Mouse (Mus musculus): ENCODE results near the gene Cmtm3. TPM values are rescaled to one million over a fixed set of nuclear protein-coding genes. Genes with fewer than 3 reads are reported as not detected.
"Not testable (repeated sequence)": the region's sequence is repeated elsewhere in the genome, so short reads cannot be mapped to it uniquely, and the experiment has no call there.

The Cmtm3 gene
- total and polyA plus RNA-seq, 3 experiments = 0.36 to 1.3 TPM; not detected in 1

- DNase-seq (ENCODE audit: low spot score) (no peak), ATAC-seq (ENCODE audit: extremely low read depth, insufficient number of reproducible peaks, low FRiP score, poor library complexity, severe bottlenecking) (no peak)
- no peak overlapping the region for H3K4me3 ChIP-seq (ENCODE audit: low read depth, low read length)
- H3K27me3 ChIP-seq (ENCODE audit: insufficient read depth, low read length) = no peaks in the 10 kb centered on the region
- H3K4me1 ChIP-seq (ENCODE audit: insufficient read depth, low read depth, low read length) = no peaks in the 10 kb centered on the region
- TF ChIP-seq TAL1 (conservative IDR thresholded peaks at IDR 0.05; ENCODE audit: low read depth, low read length) (no peak), POLR2AphosphoS5 (IDR thresholded peaks at IDR 0.05; ENCODE audit: insufficient replicate concordance, low read depth, low read length) (no peak), CTCF (IDR thresholded peaks at IDR 0.05; ENCODE audit: low read depth, low read length) (no peak), GATA1 (IDR thresholded peaks at IDR 0.05; ENCODE audit: borderline replicate concordance, low read length) (no peak), GATA2 (IDR thresholded peaks at IDR 0.05; ENCODE audit: borderline replicate concordance, low read depth, low read length) (no peak)
- H3K9me3 ChIP-seq (replicated peaks) = peaks cover 5% of the 10 kb centered on the region
- H3K36me3 ChIP-seq (replicated peaks) = no peaks in the 10 kb centered on the region
Measured at GRCm38 (mm10) chr8:104313311-104313710, 25.9 kb upstream of the Cmtm3 start.

DNA sequence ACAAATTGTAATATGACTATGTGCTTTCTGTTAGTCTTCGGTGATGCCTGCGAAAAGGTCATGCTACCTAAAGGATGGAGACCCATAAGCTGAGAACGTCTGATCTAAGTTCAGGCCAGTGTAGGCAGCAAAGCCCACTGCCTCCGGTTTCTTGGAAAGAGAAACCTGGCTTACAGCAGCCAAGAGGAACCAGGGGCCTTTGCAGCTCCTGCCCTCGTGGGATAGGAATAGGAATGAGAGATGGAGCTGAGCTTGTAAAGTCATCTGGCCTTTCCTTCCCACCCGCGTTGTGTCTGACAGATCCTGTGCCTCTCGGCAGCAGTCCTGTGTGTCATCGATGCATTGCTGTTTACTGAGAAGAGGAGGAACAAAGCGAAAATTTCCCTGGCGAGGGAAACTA is 17.9 kb upstream of the Cmtm3 start, which contains the start of gene Gm11020:
Gene Gm11020, plus strand, starts transcription at position 301 of the 400 bp plus-strand sequence.
- not testable (repeated sequence) for H3K36me3 ChIP-seq (replicated peaks); H3K4me1 ChIP-seq (ENCODE audit: insufficient read depth, low read depth, low read length); ATAC-seq (ENCODE audit: extremely low read depth, insufficient number of reproducible peaks, low FRiP score, poor library complexity, severe bottlenecking); DNase-seq (ENCODE audit: low spot score); H3K27me3 ChIP-seq (ENCODE audit: insufficient read depth, low read length); H3K4me3 ChIP-seq (ENCODE audit: low read depth, low read length); H3K9me3 ChIP-seq (replicated peaks)

- H3K9me3 ChIP-seq (replicated peaks); H3K27me3 ChIP-seq (ENCODE audit: insufficient read depth, low read length); H3K36me3 ChIP-seq (replicated peaks); H3K4me1 ChIP-seq (ENCODE audit: insufficient read depth, low read depth, low read length); H3K4me3 ChIP-seq (ENCODE audit: low read depth, low read length); ATAC-seq (ENCODE audit: extremely low read depth, insufficient number of reproducible peaks, low FRiP score, poor library complexity, severe bottlenecking); DNase-seq (ENCODE audit: low spot score): not testable (repeated sequence)
Measured at GRCm38 (mm10) chr8:104321930-104322329, 17.3 kb upstream of the Cmtm3 start, which contains the start of gene Cmtm2b. TSS of gene Cmtm2b (plus strand) at chr8:104322230.

DNA sequence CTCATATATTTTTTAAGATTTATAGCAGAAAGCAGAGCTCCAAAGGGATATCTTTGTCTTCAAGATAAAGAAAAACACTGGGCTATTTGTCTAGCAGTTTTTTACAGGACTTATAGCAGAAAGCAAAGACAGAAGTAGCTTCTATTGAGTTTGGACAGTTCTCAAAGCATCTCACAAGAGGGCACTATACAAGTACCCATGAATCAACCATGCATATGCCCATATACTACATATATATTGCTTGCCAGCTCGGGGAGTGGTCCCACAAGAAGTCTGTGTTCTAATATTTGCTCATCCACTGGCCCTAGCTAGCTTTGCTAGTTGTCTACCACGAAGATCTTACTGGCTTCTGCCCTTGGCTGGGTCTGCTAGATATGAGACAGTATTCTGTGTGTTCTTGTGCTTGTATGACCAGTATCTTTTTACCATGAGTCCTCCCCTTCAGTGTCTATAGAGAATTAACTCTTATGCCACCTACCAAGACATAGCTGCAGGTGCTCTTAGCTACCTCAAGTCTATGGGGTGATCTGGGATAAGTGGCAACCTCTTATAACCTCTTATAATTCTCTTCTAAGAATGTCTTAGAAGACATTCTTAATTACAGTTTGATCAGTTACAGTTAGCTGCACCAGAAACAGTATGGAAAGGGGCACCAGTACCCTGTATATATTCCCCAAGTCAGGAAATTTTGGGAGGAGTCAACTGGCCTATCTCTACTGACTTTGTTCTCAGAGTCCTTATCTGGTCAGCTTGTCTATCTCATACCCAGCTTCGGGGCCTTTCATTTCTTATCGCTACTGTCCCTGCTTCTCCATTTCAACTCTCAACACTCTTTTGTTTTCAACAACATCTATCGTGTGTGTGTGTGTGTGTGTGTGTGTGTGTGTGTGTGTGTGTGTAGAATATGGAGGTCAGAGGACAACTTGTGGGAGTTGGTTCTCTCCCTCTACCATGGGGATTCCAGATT is 6.3 kb upstream of the Cmtm3 start:
- ATAC-seq (ENCODE audit: extremely low read depth, insufficient number of reproducible peaks, low FRiP score, poor library complexity, severe bottlenecking) = no peak
- Histone ChIP-seq H3K36me3 (replicated peaks) (no peaks in the 10 kb centered on the region), H3K9me3 (replicated peaks) (no peaks in the 10 kb centered on the region), H3K27me3 (ENCODE audit: insufficient read depth, low read length) (no peaks in the 10 kb centered on the region; the same call in 1 of the 2 replicates), H3K4me3 (ENCODE audit: low read depth, low read length) (no peak overlapping the region), H3K4me1 (ENCODE audit: insufficient read depth, low read depth, low read length) (no peaks in the 10 kb centered on the region)
- DNase-seq (ENCODE audit: low spot score) = no peak
- no peak for TF ChIP-seq POLR2AphosphoS5 (IDR thresholded peaks at IDR 0.05; ENCODE audit: insufficient replicate concordance, low read depth, low read length)
- no peak for TF ChIP-seq TAL1 (conservative IDR thresholded peaks at IDR 0.05; ENCODE audit: low read depth, low read length)
- TF ChIP-seq CTCF (IDR thresholded peaks at IDR 0.05; ENCODE audit: low read depth, low read length) = no peak
- no peak for TF ChIP-seq GATA2 (IDR thresholded peaks at IDR 0.05; ENCODE audit: borderline replicate concordance, low read depth, low read length)
- no peak for TF ChIP-seq GATA1 (IDR thresholded peaks at IDR 0.05; ENCODE audit: borderline replicate concordance, low read length)

DNA sequence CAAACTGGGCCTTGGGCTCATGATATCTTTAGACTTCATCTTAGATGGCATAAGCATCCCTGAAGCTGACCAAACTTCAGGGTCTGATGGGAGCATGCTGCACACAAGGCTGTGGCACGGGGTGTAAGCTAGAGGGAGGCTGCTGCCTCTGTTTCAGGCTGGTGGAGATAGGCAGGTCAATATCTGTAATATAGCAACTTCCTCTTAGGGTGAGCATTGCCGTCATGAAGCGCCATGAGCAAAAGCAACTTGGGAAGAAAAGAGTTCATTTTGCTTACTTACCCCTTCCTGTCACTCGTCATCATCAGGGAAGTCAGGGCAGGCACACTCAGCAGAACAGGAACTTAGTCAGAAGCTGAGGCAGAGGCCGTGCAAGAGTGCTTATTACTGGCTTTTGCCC is 5.4 kb upstream of the Cmtm3 start:
- DNase-seq (ENCODE audit: low spot score) (no peak), ATAC-seq (ENCODE audit: extremely low read depth, insufficient number of reproducible peaks, low FRiP score, poor library complexity, severe bottlenecking) (no peak)
- H3K4me3 ChIP-seq (ENCODE audit: low read depth, low read length) = no peak overlapping the region
- no peaks in the 10 kb centered on the region for H3K9me3 ChIP-seq (replicated peaks)
- no peaks in the 10 kb centered on the region; the same call in 1 of the 2 replicates for H3K27me3 ChIP-seq (ENCODE audit: insufficient read depth, low read length)
- no peaks in the 10 kb centered on the region for H3K4me1 ChIP-seq (ENCODE audit: insufficient read depth, low read depth, low read length)
- TF ChIP-seq GATA1 (IDR thresholded peaks at IDR 0.05; ENCODE audit: borderline replicate concordance, low read length) = no peak
- no peak for TF ChIP-seq POLR2AphosphoS5 (IDR thresholded peaks at IDR 0.05; ENCODE audit: insufficient replicate concordance, low read depth, low read length)
- no peak for TF ChIP-seq CTCF (IDR thresholded peaks at IDR 0.05; ENCODE audit: low read depth, low read length)
- TF ChIP-seq GATA2 (IDR thresholded peaks at IDR 0.05; ENCODE audit: borderline replicate concordance, low read depth, low read length) = no peak
- no peak for TF ChIP-seq TAL1 (conservative IDR thresholded peaks at IDR 0.05; ENCODE audit: low read depth, low read length)
- H3K36me3 ChIP-seq (replicated peaks) = no peaks in the 10 kb centered on the region

DNA sequence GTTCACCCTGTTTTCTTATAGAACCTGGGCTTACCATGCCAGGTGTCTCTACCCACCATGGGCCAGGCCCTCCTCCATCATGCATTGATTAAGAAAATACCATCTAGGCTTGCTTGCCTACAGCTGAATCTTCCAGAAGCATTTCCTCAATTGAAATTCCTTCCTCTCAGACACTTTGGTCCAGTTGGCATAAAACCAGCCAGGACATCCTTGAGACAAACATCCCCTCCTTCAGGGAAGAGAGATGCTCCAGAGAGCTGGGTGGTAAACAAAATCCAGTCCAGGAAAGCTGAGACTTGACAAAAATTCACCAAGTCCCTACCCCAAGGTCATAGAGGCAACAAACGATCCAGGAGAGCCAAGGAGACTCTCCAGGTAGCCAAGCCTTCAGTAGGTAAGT is 5.0 kb upstream of the Cmtm3 start:
- Histone ChIP-seq H3K4me1 (ENCODE audit: insufficient read depth, low read depth, low read length) (no peaks in the 10 kb centered on the region), H3K9me3 (replicated peaks) (no peaks in the 10 kb centered on the region), H3K27me3 (ENCODE audit: insufficient read depth, low read length) (no peaks in the 10 kb centered on the region; the same call in 1 of the 2 replicates), H3K4me3 (ENCODE audit: low read depth, low read length) (no peak overlapping the region), H3K36me3 (replicated peaks) (no peaks in the 10 kb centered on the region)
- DNase-seq (ENCODE audit: low spot score) (no peak), ATAC-seq (ENCODE audit: extremely low read depth, insufficient number of reproducible peaks, low FRiP score, poor library complexity, severe bottlenecking) (no peak)
- TF ChIP-seq CTCF (IDR thresholded peaks at IDR 0.05; ENCODE audit: low read depth, low read length) = no peak
- TF ChIP-seq GATA2 (IDR thresholded peaks at IDR 0.05; ENCODE audit: borderline replicate concordance, low read depth, low read length) = no peak
- TF ChIP-seq GATA1 (IDR thresholded peaks at IDR 0.05; ENCODE audit: borderline replicate concordance, low read length) = no peak
- TF ChIP-seq POLR2AphosphoS5 (IDR thresholded peaks at IDR 0.05; ENCODE audit: insufficient replicate concordance, low read depth, low read length) = no peak
- TF ChIP-seq TAL1 (conservative IDR thresholded peaks at IDR 0.05; ENCODE audit: low read depth, low read length) = no peak
